Mouse (Mus musculus) forelimb bud, embryonic 11.5 days (tissue): Measurements from ENCODE around the gene Sh2b2.

Source experiments
- DNase-seq: peaks from one replicate; pipeline ENCODE4 v3.0.0-alpha.2; 2012; ENCODE audit warnings: low read depth, low spot score

Sh2b2 gene

GRCm38 (mm10) chr5:136246452-136246838 is at the start of gene Sh2b2:
Gene Sh2b2 (minus strand): TSS chr5:136246556.
- no peak for DNase-seq

- no peak for DNase-seq
Observed at GRCm38 (mm10) chr5:136292971-136293418, 46.6 kb upstream of the Sh2b2 start.

- no peak for DNase-seq
Observed at GRCm38 (mm10) chr5:136292361-136292760, 46.0 kb upstream of the Sh2b2 start.

GRCm38 (mm10) chr5:136291562-136291961 is 45.2 kb upstream of the Sh2b2 start:
- no peak for DNase-seq

- no peak for DNase-seq
Observed at GRCm38 (mm10) chr5:136289776-136290175, 43.4 kb upstream of the Sh2b2 start.

- no peak for DNase-seq
Observed at GRCm38 (mm10) chr5:136288351-136289081, 42.2 kb upstream of the Sh2b2 start.

- DNase-seq, result no peak
Observed at GRCm38 (mm10) chr5:136286566-136286965, 40.2 kb upstream of the Sh2b2 start.

GRCm38 (mm10) chr5:136285106-136285505 is 38.8 kb upstream of the Sh2b2 start:
- no peak for DNase-seq

- DNase-seq, result peak; percentile 29
Observed at GRCm38 (mm10) chr5:136281351-136281750, 35.0 kb upstream of the Sh2b2 start.

GRCm38 (mm10) chr5:136274739-136275138 is 28.4 kb upstream of the Sh2b2 start:
- no peak for DNase-seq

- DNase-seq, result peak; percentile 40
Observed at GRCm38 (mm10) chr5:136269937-136270336, 23.6 kb upstream of the Sh2b2 start.

- DNase-seq, result no peak
Observed at GRCm38 (mm10) chr5:136266077-136266476, 19.7 kb upstream of the Sh2b2 start.

- DNase-seq, result no peak
Observed at GRCm38 (mm10) chr5:136263342-136263741, 17.0 kb upstream of the Sh2b2 start.

- DNase-seq, result peak; percentile 76
Observed at GRCm38 (mm10) chr5:136258919-136259318, 12.6 kb upstream of the Sh2b2 start.

- peak; percentile 81 for DNase-seq
Observed at GRCm38 (mm10) chr5:136252899-136253298, 6.5 kb upstream of the Sh2b2 start.

- no peak for DNase-seq
Observed at GRCm38 (mm10) chr5:136251004-136251403, 4.6 kb upstream of the Sh2b2 start.

- DNase-seq, result no peak
Observed at GRCm38 (mm10) chr5:136248441-136248840, 2.1 kb upstream of the Sh2b2 start.

GRCm38 (mm10) chr5:136245541-136246451 is 560 bp downstream of the Sh2b2 start:
- no peak for DNase-seq

- peak; percentile 86 for DNase-seq
Observed at GRCm38 (mm10) chr5:136244762-136245540, 1.4 kb downstream of the Sh2b2 start.

- peak; percentile 49 for DNase-seq
Observed at GRCm38 (mm10) chr5:136243851-136244761, 2.2 kb downstream of the Sh2b2 start.

- no peak for DNase-seq
Observed at GRCm38 (mm10) chr5:136241161-136241560, 5.2 kb downstream of the Sh2b2 start.
